Mouse (Mus musculus): ENCODE results near the gene Igf1r.

- TF ChIP-seq CTCF (IDR thresholded peaks at IDR 0.05; ENCODE audit: control insufficient read depth, insufficient read depth, insufficient read length) (no peak), MAX (IDR thresholded peaks at IDR 0.05) (no peak), MYOG (IDR thresholded peaks at IDR 0.05; ENCODE audit: control insufficient read depth, extremely low read depth, insufficient read length) (no peak), CEBPB (IDR thresholded peaks at IDR 0.05; ENCODE audit: low read depth) (no peak), MYOD1 (IDR thresholded peaks at IDR 0.05; ENCODE audit: control insufficient read depth, insufficient read length, low read depth) (no peak), FOSL1 (IDR thresholded peaks at IDR 0.05; ENCODE audit: insufficient read depth, low read length, poor library complexity, severe bottlenecking) (no peak), USF1 (IDR thresholded peaks at IDR 0.05; ENCODE audit: low read depth) (no peak)
Observed at GRCm38 (mm10) chr7:68223356-68223808, 270.8 kb downstream of the Igf1r start.
